Mouse (Mus musculus) brain, embryonic 14.5 days (tissue): Measurements from ENCODE around the gene 4930435E12Rik.

Experiments
- CTCF ChIP-seq: fragments of 200-500 bp; IDR thresholded peaks from 2 replicates; pipeline ENCODE4 v1.5.1; 2012; ENCODE audit warnings: inconsistent platforms, mild to moderate bottlenecking, moderate library complexity, borderline replicate concordance; ENCODE audit not compliant: insufficient read depth, insufficient read length; ENCODE audit errors: extremely low read depth
- POLR2A ChIP-seq: fragments of 200-500 bp; IDR thresholded peaks from 2 replicates; pipeline ENCODE4 v1.6.1; 2012; ENCODE audit warnings: mild to moderate bottlenecking, inconsistent platforms, borderline replicate concordance; ENCODE audit not compliant: poor library complexity, insufficient read depth, insufficient read length, severe bottlenecking; ENCODE audit errors: extremely low read depth

DNA sequence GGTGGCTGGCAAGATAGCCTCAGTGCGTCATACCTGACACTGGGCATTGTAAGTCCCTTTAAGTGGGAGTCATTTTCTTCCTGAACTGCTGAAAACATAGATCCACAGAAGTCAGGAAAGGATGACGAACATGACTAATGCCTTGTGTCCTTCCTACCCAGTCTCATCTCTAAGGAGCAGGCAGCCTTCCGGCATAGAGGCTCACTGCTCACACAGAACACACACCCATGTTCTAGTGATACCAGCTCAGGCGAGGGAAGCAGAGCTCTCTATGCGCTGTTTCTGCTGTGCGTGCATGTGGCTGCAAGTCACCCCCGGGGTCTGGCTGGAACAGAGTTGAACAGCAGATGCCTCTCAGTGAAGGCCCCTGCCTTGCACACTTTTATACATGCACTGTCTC, 43.2 kb downstream of the 4930435E12Rik start:
- TF ChIP-seq CTCF (no peak), POLR2A (no peak)
